Mouse (Mus musculus): ENCODE measurements around the gene Disp3.

Gene Disp3

DNA sequence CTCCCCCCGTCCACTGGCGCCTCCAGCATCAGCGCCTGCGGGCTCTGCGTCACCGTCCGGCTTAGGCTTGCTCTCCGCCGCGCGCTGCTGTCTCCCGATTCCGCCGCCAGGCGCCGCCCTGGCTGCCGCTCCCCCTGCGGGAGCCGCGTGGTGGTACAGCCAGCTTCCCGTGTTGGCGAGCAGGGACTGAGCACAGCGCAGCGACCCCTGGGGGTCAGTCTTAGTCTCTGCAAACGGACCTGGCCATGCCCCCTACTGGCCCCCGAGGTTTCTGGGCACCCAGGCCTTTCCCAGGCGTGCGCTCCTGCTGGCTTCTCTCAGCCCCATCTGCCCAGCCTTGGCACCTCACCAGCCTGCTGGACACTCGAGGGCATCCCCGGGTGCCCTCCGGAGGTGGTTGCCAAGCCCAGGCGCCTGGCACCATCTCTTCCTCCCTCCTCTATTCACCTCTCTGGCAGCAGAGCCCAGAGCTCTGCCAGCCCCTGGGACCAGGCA, 337 bp upstream of the Disp3 start:
- peak; percentile 98 for DNase-seq

DNA sequence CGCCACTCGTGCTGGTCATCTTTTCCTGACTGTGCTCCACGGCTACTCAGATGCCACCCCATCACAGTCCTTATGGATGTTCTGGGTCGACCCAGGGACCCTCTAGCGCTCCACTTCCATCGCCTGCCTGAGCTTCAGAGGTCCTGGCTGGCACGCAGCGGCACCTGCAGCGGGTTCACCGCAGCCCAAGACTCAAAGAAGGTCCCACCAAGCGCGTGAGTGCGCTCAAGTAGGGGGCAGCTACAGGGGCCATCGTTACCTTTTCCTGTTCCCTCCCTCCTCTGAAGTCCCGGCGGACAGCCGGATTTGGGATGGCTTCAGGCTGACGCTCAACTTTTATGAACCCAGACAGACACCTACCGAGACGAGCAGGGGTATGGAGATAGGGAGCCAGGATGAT, 724 bp downstream of the Disp3 start:
- DNase-seq: no peak

DNA sequence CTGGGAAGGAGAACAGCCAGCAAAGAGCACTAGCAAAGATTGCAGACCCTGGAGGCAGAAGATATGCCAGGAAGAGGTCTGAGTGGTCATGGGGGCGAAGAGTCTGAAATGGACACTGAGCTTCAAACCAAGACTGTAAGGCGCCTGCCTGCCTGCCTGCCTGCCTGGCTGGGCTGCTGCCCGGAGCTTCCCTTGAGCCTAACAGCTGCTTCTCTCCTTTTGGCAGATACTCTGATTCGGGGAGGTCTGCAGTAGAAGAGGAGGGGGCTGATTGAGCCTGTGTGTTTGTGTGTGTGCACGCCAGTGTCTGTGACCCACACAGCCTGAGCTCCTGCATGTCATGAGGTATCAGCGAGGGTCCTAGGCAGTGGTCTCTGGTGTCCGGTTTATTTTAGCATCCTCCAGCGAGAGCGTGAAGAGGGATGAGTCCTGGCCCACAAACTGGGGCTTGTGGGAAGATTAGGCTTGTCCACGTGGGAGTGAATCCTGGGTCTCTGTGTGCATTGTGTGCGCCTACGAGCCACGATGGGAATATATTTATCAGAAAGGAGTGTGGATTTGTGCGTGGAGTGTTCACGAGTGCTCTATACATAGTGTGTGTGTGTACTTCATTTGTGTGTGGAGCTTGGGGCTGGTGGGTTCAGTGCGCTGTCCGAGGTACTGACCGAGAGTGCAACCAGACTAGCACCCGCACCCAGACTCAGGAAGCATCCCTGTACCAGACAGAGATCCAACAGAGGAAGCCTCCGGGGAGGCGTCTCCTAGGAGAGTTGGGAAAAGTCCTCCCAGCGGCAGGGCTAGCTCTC, 1.3 kb downstream of the Disp3 start:
- no peak for DNase-seq

DNA sequence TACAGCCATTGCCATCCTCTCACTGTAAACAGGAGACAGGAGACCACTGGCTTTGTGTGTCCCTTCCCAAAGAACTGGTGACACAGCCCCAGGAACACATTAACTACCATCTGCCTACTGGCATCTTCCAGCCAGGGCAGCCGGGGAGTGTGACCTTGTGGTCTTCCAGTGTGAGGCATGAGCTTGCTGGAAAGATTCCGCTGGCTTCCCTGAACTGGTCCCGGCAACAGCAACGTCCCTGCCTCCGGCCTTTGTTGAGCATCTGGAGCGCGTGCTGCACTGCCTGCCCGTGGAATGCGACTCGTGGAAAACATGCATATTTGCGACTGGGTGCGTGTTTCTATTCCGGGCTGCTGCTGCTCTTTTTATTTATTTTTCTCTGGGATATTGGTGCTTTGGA, 3.5 kb downstream of the Disp3 start:
- DNase-seq: no peak

DNA sequence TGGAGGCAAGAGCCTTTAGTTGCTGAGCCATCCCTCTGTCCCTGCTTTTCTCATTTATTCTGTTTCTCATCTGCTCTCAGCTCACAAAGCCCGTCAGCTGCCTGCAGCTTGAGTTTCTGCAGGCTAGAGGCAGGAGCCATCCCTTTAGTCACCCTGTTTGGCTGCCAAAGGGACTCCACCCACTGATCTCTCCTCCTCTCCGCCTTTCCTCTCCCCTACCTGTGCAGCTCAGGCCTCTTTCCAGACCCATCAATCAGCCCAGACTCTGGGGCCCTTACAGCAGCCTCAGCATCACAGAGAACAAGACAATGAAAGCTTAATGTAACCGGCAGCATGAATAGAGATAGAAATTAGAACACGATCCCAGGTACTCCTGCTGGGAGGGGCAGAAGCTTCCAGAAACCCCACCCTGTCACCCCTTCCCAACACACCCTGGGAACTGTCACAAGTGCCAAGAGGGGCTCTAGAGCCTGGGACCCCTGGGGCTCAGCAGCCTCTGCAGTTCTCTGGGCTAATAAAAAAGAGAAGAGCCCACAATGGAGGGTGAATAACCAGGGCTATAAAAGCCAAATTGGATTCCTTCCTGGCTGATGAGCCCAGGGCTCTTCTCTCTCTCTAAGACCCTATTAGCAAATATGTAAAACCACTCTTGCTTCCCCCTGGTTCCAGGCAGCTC, 10.8 kb downstream of the Disp3 start:
- no peak for DNase-seq

DNA sequence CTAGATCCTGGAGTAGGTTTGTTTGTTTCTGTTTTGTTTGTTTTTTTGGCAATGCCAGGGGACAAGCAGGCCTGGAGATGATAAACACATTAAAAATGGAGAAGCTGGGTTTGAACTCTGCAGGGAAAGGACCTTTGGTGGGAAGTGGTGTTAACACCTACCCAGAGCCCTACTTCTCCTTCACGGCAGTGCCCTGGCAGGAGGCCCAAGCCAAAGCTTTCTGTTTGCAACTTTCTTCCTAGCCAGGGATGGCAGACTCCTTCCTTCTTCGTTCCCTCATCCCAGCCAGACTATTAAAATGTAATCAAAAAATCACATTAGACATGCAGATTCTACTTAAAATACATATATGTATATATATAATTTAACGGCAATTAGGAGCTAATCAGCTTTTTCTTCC, 13.1 kb downstream of the Disp3 start:
- DNase-seq: no peak

DNA sequence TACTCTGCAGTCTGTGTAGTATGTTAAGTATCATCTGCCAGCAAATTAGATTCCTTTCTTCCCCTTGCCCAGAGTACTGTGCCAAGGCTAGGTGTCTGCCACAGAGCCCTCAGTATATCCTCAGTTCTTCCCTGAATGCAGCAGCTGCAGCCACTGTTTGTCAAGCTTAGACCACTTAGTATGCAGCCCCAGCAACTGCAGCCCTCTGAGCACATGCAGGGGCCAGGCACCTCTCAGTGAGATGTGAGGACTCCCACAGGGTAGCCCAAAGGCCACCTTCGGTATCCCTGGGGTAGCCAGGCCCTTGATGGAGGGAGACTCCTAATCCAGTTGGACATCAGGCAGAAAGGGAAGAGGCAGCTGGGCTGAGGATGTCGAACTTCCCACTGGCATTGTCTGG, 14.5 kb downstream of the Disp3 start:
- DNase-seq: no peak

DNA sequence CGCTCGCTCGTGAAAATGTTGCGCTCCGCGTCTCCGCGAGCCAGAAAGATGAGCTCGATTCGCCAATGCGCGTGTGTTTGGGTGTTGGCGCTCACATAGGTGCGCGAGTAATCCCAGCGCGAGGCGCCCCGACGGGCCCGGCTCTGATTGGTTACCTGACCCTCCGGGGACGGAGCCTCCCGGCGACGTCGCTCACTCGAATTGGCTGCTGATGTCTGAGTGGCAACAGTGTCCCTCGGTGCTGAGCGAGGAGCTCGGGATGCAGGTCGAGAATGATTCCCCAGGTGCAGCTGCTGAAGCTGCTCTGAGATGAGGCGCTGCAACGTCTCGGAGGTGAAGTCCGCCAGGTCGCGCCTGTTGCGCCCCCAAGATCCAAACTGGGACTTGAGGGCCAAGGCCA, 16.1 kb downstream of the Disp3 start:
- DNase-seq: no peak

DNA sequence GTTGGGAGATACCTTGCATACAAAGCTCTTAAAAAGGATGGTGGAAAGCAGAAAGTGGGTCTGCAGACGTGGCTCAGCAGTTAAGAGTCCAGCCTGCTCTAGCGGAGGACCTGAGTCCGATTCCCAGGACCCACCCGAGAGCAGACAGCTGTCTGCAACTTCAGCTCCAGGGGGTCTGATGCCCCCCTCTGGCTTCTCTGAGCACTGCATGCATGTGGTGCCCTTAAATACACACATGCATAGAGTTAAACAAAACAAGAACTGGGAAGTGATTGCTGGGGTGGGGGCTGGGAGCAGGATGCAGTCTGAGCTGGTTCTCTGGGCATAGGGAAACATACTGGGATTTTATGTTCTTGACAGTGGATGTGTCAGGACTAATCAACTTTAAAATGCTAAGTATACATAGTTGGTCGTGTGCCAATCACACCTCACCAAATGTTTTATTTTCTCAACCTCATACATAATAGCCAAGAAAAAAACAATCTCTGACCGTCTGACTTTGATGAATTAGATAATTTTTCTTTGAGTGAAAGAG, 20.7 kb downstream of the Disp3 start:
- no peak for DNase-seq

DNA sequence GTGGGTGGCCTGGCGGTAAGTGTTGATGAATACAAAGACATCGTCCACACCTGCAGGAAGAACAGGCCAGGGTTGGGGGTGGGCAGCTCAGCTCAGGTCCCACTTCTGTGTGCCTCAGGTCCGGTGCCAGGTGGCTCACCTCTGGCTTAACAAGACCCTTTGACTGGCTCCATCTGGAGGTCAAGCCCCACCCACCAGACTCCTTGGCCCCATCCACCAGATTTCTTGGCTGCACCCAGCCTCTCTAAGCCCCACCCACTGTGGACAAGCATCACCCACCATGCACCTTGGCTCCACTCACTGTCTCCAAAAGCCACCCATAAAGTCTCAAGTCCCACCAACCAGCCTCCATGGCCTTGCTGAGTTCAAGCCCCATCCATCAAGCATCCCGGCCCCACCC, 27.8 kb downstream of the Disp3 start:
- no peak for DNase-seq

DNA sequence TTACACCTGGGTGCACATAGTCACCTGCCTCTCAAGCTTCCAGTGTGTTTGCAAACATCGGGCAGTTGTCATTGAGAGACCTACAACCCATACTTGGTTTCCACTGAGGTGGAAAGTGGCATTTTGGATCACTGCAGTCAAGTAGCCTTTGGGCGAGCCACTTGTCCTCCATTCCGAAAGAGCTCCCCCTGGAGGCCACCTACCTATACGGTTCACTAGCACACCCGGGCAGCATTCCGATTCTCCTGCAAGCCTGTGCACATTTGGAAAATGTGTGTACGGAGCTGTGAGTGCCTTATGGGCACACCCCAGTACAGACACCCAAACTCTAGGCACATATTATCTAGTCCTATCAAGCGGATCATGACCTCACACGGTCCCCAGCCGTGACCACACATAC, 38.4 kb downstream of the Disp3 start:
- no peak for DNase-seq

DNA sequence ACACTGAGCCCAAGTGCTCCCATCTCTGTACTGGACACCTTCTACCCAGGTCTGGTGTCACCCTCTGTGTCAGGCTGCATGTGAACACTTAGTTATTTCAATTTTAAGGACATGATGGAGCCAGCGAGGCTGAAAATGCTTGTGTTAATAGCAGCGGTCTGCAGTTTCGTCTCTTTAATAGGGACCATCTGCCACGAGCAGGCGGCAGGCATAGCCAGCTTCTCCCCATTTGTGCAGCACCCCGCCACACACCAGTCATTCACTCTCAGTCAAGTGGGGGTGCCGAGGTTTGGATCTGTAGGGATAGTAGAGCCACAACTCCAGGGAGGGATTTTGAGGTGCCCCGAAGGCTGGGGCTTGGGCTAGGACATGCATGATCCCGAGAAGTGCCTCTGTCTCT, 47.4 kb downstream of the Disp3 start:
- DNase-seq: no peak

DNA sequence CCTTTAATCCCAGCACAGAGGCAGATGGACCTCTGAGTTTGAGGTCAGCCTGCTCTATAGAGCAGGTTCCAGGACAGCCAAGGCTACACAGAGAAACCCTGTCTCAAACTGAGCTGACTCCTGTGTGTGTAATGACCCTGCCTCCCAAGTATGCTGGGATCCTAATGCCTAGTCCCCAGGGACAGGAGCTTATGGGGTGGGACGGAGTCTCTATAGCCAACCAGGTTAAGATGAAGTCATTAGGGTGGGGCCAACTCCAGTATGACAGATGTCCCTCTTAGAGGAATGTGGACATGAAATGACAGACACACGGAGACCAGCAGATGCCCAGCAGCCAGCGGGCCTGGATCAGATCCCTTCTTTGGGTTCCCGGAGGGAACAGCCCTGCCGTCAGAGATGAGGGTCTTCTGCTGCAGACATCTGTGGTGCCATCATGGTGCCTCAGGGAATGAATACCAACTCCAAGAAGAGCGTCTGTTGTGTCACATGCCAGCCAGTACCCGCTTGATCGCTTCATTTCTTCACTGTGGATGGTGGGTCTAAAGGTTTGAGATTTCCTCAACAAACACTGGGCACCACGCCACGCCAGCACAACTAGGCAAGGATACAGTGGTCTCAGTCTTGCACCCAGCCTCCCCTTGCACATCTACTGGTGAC, 48.2 kb downstream of the Disp3 start:
- no peak for DNase-seq

DNA sequence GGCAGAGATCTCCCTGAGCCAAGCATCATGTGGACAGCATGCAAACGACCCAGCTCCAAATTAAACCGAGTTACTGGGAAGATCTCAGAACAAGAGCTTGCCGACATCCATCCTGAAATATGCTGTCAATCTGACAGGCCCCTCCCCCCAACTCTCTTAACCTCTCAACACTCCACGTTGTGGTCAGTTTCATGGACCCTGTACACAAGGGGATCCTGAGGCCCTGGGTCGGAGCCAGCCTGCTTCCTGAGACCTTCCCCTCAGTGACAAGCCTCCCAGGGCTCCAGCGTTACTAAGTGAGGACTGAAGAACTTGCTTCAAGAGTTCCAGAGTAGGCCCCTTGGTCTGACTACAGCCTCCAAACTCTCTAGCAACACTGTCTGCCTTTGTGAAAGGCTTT, 48.8 kb downstream of the Disp3 start:
- no peak for DNase-seq

DNA sequence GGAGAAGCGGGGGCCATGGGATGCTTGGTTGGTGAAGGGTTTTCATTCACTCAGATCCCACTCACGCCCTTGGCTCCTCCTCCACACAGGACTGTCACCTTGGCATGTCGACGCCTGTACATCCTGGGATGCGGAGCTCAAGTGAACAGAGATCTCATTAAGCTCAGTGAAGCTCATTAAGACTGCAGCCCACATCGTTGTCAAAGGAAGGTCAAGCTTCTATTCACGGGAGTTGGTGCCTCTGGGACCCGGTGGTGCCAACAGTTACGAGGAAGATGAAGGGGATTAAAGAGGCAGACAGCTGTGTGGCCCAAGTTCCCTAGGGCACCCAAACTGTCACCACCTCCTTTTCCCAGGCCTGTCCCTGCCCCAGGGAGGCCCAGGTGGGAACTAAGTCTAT, 49.5 kb downstream of the Disp3 start:
- DNase-seq: no peak

DNA sequence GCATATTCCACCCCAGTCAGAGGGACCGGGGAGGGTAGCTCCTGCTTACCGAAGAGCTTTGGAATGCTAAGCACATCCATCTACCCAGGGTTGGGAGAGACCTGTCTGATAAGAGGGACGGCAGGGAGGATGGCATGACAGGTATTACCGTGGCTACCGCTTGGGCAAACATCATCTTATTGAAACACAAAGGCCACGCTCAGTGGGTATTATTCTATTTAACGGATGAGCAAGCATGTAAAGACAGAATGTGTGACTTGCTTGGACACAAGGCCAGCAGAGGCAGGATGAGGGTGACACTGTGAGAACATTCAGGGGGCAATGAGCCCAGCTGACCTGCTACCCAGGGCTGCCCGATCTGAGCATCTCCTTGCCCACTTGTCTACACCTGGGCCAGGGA, 51.1 kb downstream of the Disp3 start:
- no peak for DNase-seq

DNA sequence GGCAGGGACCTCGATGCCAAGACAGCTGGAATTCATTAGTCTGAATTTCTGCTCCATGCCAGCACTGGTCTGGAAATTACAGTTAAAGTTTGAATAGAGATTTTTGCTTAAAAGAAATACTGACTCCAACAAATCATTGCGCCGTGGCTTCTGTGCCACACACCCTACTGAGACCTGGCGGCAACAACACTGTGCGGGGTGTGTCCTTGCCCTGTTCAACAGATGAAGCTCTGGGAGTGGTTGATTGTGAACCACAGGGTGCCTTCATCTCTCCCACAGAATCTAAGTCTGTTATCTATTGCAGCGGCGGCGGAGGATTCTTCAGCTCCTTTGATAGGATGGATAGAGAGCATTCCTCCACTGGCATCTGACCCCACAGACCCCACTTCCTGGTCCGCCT, 54.7 kb downstream of the Disp3 start:
- DNase-seq: no peak

DNA sequence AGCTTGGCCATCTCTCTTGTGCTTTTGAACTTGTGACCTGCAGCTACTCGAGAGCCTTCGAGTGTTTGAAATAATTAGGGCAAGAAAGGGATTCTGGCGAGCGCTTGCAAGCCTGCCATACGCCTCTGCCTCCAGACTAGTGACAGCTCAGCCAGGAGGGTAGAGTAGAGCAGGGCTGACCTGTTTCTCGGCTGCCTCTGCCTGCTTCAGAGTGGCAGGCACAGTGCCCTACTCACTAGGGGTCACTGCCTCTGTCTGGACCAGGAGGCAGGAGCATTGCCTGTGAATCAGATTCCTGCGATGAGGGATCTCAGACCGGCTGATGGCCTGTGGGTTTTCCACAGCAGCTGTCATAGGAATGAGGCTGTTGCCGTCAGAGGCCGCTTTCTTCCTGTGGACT, 55.1 kb downstream of the Disp3 start:
- no peak for DNase-seq

DNA sequence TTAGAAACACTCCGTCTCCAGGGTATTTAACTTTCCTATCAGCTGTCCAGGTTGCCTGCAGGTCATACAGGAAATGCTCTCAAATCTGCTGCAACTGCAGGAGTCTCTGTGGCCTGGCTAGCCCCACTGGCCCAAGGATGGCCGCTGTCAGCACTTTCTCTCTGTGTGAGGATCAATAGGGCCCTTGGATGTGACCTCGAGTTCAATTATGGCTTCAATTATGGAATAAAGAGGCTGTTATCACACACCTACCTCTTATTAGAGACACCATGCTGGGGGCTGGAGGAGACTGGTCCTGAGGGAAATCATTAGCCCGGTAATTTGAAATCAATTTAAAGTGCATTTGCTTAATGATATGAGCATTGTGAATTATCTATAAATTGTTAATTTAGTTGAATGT, 55.6 kb downstream of the Disp3 start:
- no peak for DNase-seq

DNA sequence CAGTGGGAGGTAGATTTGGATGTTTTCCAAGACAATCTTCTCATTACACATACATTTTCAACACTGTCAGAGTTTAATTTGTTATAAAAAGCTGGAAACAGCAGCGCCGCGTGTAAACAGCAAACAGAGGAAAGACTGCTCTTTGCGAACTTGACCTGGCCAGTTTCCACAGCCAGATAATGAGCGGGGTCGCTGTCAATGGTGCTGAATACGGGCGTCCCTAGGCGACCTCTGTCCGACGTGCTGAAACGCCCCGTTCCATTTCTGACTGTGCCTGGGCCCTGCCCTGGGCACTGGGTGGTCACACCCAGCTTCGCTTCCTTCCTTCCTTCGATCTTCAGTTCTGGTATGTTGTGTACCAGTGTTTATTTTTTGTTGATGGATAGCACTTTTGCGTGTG, 58.1 kb downstream of the Disp3 start:
- DNase-seq: no peak

DNA sequence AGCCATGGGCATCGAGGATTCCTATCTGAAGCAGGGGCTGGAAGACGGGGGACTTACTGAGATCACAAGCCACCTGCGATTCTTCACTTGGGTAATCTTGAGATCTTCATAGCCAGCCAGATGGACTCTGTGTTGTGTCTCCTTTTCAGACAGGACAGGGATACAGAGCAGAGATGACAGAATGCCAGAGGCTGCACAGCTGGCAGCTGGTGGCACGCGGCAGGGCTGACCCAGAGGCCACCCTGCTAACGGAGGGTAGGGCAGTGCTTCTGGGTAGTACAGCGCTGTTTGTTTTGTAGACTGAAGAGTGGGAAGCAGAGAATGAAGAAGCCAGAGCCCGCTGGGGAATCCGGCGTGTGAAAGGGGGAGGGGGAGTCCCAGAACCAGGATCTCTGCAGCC, 64.8 kb downstream of the Disp3 start:
- no peak for DNase-seq

DNA sequence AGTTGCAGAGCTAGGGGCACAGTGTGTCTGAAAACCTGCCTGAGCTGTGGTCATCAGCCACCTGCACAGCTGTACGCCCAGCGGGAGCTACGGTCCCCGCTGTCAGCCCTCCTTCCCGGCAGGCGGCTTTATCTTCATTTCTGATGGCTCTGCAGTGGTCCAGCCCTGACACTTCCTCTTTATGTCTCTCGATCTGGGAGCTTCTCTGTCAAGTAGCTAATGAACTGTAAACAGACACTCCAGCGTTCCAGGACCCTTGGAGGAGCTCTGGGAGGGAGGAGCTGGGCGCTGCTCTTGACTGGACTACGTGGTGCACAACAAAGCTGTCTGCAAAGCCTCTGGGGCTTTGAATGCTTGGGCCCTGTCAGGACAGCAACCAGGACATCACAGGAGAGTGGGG, 67.1 kb downstream of the Disp3 start:
- no peak for DNase-seq

DNA sequence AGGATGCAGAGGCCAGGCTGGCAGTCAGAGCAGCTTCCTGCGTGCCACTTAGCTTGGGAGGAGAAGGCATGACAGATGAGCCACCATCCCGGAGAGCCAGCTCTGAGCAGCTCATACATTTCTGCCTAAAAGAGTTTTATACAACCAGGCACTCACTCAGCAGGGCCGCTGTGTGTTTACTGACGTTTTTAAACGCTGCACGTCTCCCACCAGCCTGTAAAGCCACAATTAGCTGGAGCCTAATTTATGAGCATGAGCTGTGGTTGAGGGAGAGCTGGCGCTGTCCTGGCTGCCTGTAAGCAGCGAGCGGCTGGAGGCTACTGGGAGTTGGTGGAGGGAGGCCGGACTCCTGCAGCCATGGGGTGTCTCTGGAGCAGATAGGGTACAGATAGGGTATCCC, 69.5 kb downstream of the Disp3 start:
- no peak for DNase-seq

All from heart, adult 11 months (tissue).